Mouse (Mus musculus) limb, embryonic 11.5 days (tissue): Measurements from ENCODE around the gene Foxj3. TPM values are rescaled to one million over a fixed set of nuclear protein-coding genes. Genes with fewer than 3 reads are reported as not detected.

Experiments used
- ATAC-seq: fragments of 200-750 bp; cut with Nextera tagmentation; 2 replicates; pipeline ENCODE4 v1.8.0; 2017; ENCODE audit warnings: low read depth; ENCODE audit not compliant: insufficient number of reproducible peaks, low FRiP score, low TSS enrichment
- DNase-seq: peaks from one replicate; pipeline ENCODE4 v3.0.0-alpha.2; 2015; ENCODE audit warnings: low spot score
- H3K27ac ChIP-seq: fragments of 300-500 bp; sonication (generic); replicated peaks from 2 replicates; pipeline ENCODE4 v1.5.1; 2014; ENCODE audit warnings: low read depth, mild to moderate bottlenecking, low read length
- H3K27me3 ChIP-seq: fragments of 300-500 bp; sonication (generic); 2 replicates; pipeline ENCODE4 v1.6.1; 2014; ENCODE audit warnings: mild to moderate bottlenecking, low read length, mixed read lengths; ENCODE audit not compliant: control insufficient read depth, insufficient read depth
- H3K36me3 ChIP-seq: fragments of 300-500 bp; sonication (generic); 2 replicates; pipeline ENCODE4 v1.6.1; 2014; ENCODE audit warnings: mild to moderate bottlenecking, low read length, moderate library complexity, mixed read lengths; ENCODE audit not compliant: control insufficient read depth, insufficient read depth
- H3K4me1 ChIP-seq: fragments of 300-500 bp; sonication (generic); 2 replicates; pipeline ENCODE4 v1.6.1; 2014; ENCODE audit warnings: low read length, mixed read lengths; ENCODE audit not compliant: control insufficient read depth, insufficient read depth
- H3K4me2 ChIP-seq: fragments of 300-500 bp; sonication (generic); 2 replicates; pipeline ENCODE4 v1.6.1; 2014; ENCODE audit warnings: low read depth, mild to moderate bottlenecking, moderate library complexity; ENCODE audit not compliant: severe bottlenecking
- H3K4me3 ChIP-seq: fragments of 300-500 bp; sonication (generic); 2 replicates; pipeline ENCODE4 v1.5.1; 2014; ENCODE audit warnings: low read depth, low read length
- H3K9ac ChIP-seq: fragments of 300-500 bp; sonication (generic); 2 replicates; pipeline ENCODE4 v1.6.1; 2014; ENCODE audit warnings: mild to moderate bottlenecking, low read length
- H3K9me3 ChIP-seq: fragments of 300-500 bp; sonication (generic); 2 replicates; pipeline ENCODE4 v1.6.1; 2016; ENCODE audit warnings: low read length; ENCODE audit not compliant: control insufficient read depth
- WGBS: fragments of 180-500 bp; shearing (Covaris S2); extraction: QIAGEN DNeasy Blood & Tissue Kit; methylation state at CpG from one replicate; pipeline ENCODE4 v1.1.7; 2014; 5-methylcytosine and 5-hydroxymethylcytosine counted together
- polyA plus RNA-seq: library from polyadenylated mRNA; unstranded; fragments of >200 nt; fragmentation: Nextera tagmentation; extraction: Ambion mirVana; gene quantifications from 2 replicates; pipeline ENCODE4 v1.2.1, GENCODE M21; 2014

Gene Foxj3
- polyA plus RNA-seq, 1 experiment from 2014 or later, result 26.7 TPM

DNA sequence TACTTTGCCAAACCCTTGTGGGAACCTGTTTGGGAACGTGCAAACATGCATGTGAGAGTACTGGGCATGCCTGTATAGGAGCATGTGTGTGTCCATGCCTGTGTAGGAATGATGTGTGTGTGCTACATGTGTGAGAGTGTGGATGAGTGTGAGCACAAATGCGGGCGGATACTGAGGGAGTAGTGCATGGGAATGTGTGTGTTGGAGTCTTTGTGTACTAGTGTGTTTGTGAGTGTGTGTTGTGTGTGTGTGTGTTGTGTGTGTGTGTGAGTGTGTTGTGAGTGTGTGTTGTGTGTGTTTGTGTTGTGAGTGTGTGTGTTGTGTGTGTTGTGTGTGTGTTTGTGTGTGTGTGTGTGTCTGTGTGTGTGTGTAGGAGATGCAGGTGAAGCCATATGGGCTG lies 131.4 kb downstream of the Foxj3 start:
- Histone ChIP-seq H3K9ac (no peak overlapping the region), H3K4me3 (no peak overlapping the region), H3K4me1 (no peaks in the 10 kb centered on the region), H3K9me3 (no peaks in the 10 kb centered on the region), H3K27me3 (no peaks in the 10 kb centered on the region), H3K27ac (no peak overlapping the region), H3K36me3 (no peaks in the 10 kb centered on the region), H3K4me2 (no peak overlapping the region)
- ATAC-seq (no peak), DNase-seq (no peak)
- 82% methylated on average over 3 of the region's 3 CpGs for WGBS

DNA sequence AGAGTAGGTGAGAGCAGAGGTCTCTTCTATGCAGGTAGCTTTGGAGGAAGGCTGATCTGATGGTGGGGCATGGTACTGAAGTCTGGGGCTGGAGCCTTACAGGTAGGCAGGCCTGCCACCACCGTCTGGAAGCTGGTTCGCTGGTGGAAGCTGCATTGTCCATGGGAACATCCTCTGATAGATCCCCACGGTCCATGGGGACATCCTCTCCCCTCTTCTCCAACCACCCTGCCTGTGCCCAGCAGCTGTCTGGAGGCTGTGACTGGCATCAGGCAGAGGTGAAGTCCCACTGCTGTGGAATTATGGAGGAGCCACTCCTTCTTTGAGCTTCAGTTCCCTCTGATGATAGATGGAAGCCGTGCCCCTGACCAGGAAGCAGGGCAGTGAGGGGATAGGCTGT lies 131.8 kb downstream of the Foxj3 start:
- H3K9ac ChIP-seq, result no peak overlapping the region
- no peak overlapping the region for H3K4me3 ChIP-seq
- no peaks in the 10 kb centered on the region for H3K4me1 ChIP-seq
- no peaks in the 10 kb centered on the region for H3K27me3 ChIP-seq
- H3K36me3 ChIP-seq, result no peaks in the 10 kb centered on the region
- no peak overlapping the region for H3K27ac ChIP-seq
- WGBS, result 76% methylated on average over 4 of the region's 4 CpGs
- H3K9me3 ChIP-seq, result no peaks in the 10 kb centered on the region
- DNase-seq, result no peak
- H3K4me2 ChIP-seq, result no peak overlapping the region
- ATAC-seq, result no peak

- DNase-seq (no peak), ATAC-seq (no peak)
- WGBS, result 75% methylated on average over 10 of the region's 10 CpGs
- Histone ChIP-seq H3K36me3 (no peaks in the 10 kb centered on the region), H3K27me3 (no peaks in the 10 kb centered on the region), H3K4me3 (no peak overlapping the region), H3K4me1 (no peaks in the 10 kb centered on the region), H3K9ac (no peak overlapping the region), H3K9me3 (no peaks in the 10 kb centered on the region), H3K27ac (no peak overlapping the region), H3K4me2 (no peak overlapping the region)
Measured at GRCm38 (mm10) chr4:119669356-119670209, 132.8 kb downstream of the Foxj3 start.

DNA sequence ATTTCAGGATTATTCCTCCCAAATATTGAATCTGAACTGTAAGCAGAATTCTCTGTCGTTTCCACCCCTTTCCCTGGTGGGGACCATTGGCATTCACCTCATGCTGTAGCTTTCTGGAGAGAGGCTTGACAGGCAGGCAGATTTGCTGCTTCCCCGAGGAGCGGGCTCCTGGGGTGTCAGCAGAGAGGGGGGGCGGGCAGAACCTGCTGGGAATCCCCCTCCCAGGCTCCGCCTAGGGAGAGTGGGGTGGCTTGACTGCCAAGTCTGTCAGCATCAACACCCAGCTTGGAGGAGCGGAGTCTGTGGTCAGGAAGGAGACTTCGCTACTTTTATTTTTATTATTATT lies 133.4 kb downstream of the Foxj3 start:
- no peak for ATAC-seq
- Histone ChIP-seq H3K27me3 (no peaks in the 10 kb centered on the region), H3K4me2 (no peak overlapping the region), H3K36me3 (no peaks in the 10 kb centered on the region), H3K9ac (no peak overlapping the region), H3K9me3 (no peaks in the 10 kb centered on the region), H3K4me3 (no peak overlapping the region), H3K4me1 (no peaks in the 10 kb centered on the region), H3K27ac (no peak overlapping the region)
- DNase-seq, result no peak
- WGBS, result 54% methylated on average over 7 of the region's 7 CpGs

DNA sequence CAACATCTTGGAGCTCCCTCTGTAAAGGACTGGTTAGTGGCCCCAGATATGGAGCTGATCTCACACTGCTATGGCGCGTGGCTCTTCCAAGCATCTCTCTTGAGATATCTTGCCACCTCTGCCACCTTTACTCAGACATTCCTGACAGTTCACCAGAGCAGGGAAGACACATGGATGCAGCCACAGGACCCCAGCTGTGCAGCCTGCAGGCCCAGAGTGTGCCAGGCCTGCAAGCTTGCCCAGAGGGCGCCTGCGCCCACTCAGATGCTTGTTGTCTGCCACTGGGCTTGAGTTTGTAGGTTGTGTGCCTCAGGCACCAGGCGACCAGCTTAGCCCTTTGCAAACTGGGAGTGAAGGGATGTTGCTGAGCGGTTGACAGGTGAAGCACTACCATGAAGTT lies 133.9 kb downstream of the Foxj3 start:
- no peaks in the 10 kb centered on the region for H3K4me1 ChIP-seq
- no peak for ATAC-seq
- no peak overlapping the region for H3K4me2 ChIP-seq
- no peak for DNase-seq
- H3K27me3 ChIP-seq, result no peaks in the 10 kb centered on the region
- no peak overlapping the region for H3K9ac ChIP-seq
- 91% methylated on average over 6 of the region's 6 CpGs for WGBS
- no peak overlapping the region for H3K4me3 ChIP-seq
- H3K27ac ChIP-seq, result no peak overlapping the region
- no peaks in the 10 kb centered on the region for H3K9me3 ChIP-seq
- H3K36me3 ChIP-seq, result no peaks in the 10 kb centered on the region

GRCm38 (mm10) chr4:119671164-119671563 lies 134.4 kb downstream of the Foxj3 start:
- DNase-seq (no peak), ATAC-seq (no peak)
- no peak overlapping the region for H3K4me3 ChIP-seq
- H3K36me3 ChIP-seq, result no peaks in the 10 kb centered on the region
- H3K9me3 ChIP-seq, result no peaks in the 10 kb centered on the region
- 92% methylated on average over 9 of the region's 9 CpGs for WGBS
- no peak overlapping the region for H3K9ac ChIP-seq
- H3K4me1 ChIP-seq, result no peaks in the 10 kb centered on the region
- no peak overlapping the region for H3K4me2 ChIP-seq
- no peaks in the 10 kb centered on the region for H3K27me3 ChIP-seq
- H3K27ac ChIP-seq, result no peak overlapping the region

- Histone ChIP-seq H3K4me1 (no peaks in the 10 kb centered on the region), H3K9ac (no peak overlapping the region), H3K36me3 (no peaks in the 10 kb centered on the region), H3K9me3 (no peaks in the 10 kb centered on the region), H3K27ac (no peak overlapping the region), H3K4me3 (no peak overlapping the region), H3K4me2 (no peak overlapping the region), H3K27me3 (no peaks in the 10 kb centered on the region)
- WGBS, result 45% methylated on average over 5 of the region's 5 CpGs
- ATAC-seq (no peak), DNase-seq (no peak)
Measured at GRCm38 (mm10) chr4:119672685-119673084, 135.9 kb downstream of the Foxj3 start.
